Mouse (Mus musculus): ENCODE measurements around the gene Mpig6b.

The Mpig6b gene

GRCm38 (mm10) chr17:35016791-35017705, 48.9 kb downstream of the Mpig6b start:
- DNase-seq (ENCODE audit: low spot score): no peak

- DNase-seq (ENCODE audit: low spot score): no peak
Observed at GRCm38 (mm10) chr17:35016376-35016775, 49.6 kb downstream of the Mpig6b start, which contains the start of gene Vwa7. Vwa7 (plus strand) TSS chr17:35016579.

- no peak for DNase-seq (ENCODE audit: low spot score)
Observed at GRCm38 (mm10) chr17:35015296-35015695, 50.7 kb downstream of the Mpig6b start.

- DNase-seq (ENCODE audit: low spot score): no peak
Observed at GRCm38 (mm10) chr17:35013221-35013620, 52.8 kb downstream of the Mpig6b start.

All from ovary, postnatal 14 days (tissue).